8 mouse cellular contexts compared by ENCODE assay signal in the genomic region with DNA sequence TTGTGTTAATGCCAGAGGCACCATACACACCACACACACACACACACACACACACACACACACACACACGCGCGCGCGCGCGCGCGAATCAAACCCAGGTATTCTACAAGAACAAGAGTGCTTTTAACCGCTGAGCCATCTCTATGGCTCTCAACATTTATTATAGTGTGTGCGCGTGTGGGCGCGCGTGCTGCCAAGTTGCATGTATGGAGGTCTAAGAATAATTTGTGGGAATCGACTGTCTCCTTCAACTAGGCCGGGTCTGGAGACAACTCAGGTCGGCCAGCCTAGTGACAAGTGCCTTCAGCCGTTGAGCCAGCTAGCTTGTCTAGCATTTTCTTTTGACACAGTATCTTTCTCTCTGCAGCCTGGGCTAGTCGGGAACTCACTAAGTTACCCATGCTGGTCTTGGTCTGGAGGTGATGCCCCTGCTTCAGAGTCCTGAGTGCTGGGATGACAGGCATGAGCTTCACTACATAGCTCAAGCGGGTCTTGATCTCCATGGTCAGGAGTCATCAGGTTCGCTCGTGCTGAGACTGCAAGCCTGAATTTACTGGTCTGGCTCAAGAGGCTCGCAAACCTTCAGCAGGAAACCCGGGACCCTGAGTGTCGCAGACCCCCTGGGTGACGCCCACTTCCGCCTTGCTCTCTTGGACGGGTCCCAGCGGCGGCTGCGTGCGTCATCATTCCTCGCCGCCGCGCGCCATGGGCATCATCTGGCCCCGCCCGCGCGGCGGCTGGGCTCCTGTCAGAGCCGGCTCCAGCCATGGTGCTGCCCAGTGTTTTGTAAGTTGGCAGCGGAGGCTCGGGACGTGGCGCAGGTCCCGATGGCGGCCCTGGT. TPM values are rescaled to one million over a fixed set of nuclear protein-coding genes. Genes with fewer than 3 reads are reported as not detected.
DNase-seq lines count a peak whose midpoint lies in the region; ATAC-seq and TF ChIP-seq lines count a peak whose summit lies in the region.

TSS of gene Slc25a16 (plus strand) at position 709 of the 841 bp plus-strand sequence.

- 0 out of 4 replicates have a peak, but pooled peaks of 1 of the 2 experiments have one; percentile 18 for TF ChIP-seq EP300 in MEL (IDR thresholded peaks at IDR 0.05; ENCODE audit: low read depth in 1 of 2, low read length in 2 of 2)

- no peaks in the 10 kb centered on the region for H3K27me3 ChIP-seq in MEL (ENCODE audit: control insufficient read depth in 1 of 2, insufficient read depth in 2 of 2, low read length in 2 of 2)
- no peaks in the 10 kb centered on the region for H3K27me3 ChIP-seq in cerebellum, adult 2 months (ENCODE audit: control insufficient read depth, insufficient read depth, low read length)
- H3K27me3 ChIP-seq in forebrain, postnatal 0 days (ENCODE audit: insufficient read depth, low read length): no peaks in the 10 kb centered on the region
- no peaks in the 10 kb centered on the region for H3K27me3 ChIP-seq in lung, embryonic 15.5 days

- peak within 1 kb of the TSS; percentile 89 to 90 for H3K4me3 ChIP-seq in MEL (ENCODE audit: control insufficient read depth in 1 of 2, insufficient read depth in 1 of 2, low read depth in 2 of 2, low read length in 2 of 2)
- peak within 1 kb of the TSS; percentile 99 for H3K4me3 ChIP-seq in cerebellum, adult 2 months (replicated peaks; ENCODE audit: insufficient read depth, low read depth, low read length)
- peak within 1 kb of the TSS; percentile 98 for H3K4me3 ChIP-seq in forebrain, postnatal 0 days (ENCODE audit: low read depth, low read length)
- peak within 1 kb of the TSS; percentile 94 for H3K4me3 ChIP-seq in lung, embryonic 15.5 days

- no peak for TF ChIP-seq CTCF in MEL (IDR thresholded peaks at IDR 0.05 in 2 of 3, conservative IDR thresholded peaks at IDR 0.05 in 1 of 3; ENCODE audit: control insufficient read depth in 1 of 3, insufficient read depth in 1 of 3, low read depth in 2 of 3, low read length in 3 of 3, poor library complexity in 1 of 3, severe bottlenecking in 1 of 3)
- TF ChIP-seq CTCF in cerebellum, adult 2 months (IDR thresholded peaks at IDR 0.05; ENCODE audit: borderline replicate concordance, insufficient read depth, low read depth, low read length): no peak
- TF ChIP-seq CTCF in forebrain, postnatal 0 days (IDR thresholded peaks at IDR 0.05; ENCODE audit: low read depth): no peak

- peak; percentile 92 for DNase-seq in MEL (ENCODE audit: low read depth, low spot score)
- DNase-seq in cerebellum, adult 2 months: peak; percentile 93 to 94
- peak; percentile 97 for DNase-seq in forebrain, postnatal 0 days
- DNase-seq in heart, postnatal 4 days: peak; percentile 95
- DNase-seq in layer of hippocampus, adult 8-10 months (ENCODE audit: low spot score in 2 of 2): peak; percentile 84 to 92
- peak; percentile 82 for DNase-seq in ovary, adult 18-20 months (ENCODE audit: low spot score)
- peak; percentile 94 for DNase-seq in thymus, postnatal 0 days (ENCODE audit: low spot score)

- WGBS in cerebellum, adult 2 months: 4% methylated on average over 50 of the region's 50 CpGs
- 5% methylated on average over 50 of the region's 50 CpGs for WGBS in forebrain, postnatal 0 days
- WGBS in lung, embryonic 15.5 days: 4% methylated on average over 49 of the region's 50 CpGs

- peaks cover 0 to 11% of the 10 kb centered on the region in 2 experiments; a peak in 3 of 4 replicates for H3K4me1 ChIP-seq in MEL (ENCODE audit: control insufficient read depth in 1 of 2, insufficient read depth in 2 of 2, low read length in 2 of 2)
- H3K4me1 ChIP-seq in cerebellum, adult 2 months (ENCODE audit: control insufficient read depth, insufficient read depth, low read length): peaks cover 10% of the 10 kb centered on the region
- 0 out of 2 replicates have a peak, but pooled peaks cover 9% of the 10 kb centered on the region for H3K4me1 ChIP-seq in forebrain, postnatal 0 days (ENCODE audit: insufficient read depth)
- H3K4me1 ChIP-seq in lung, embryonic 15.5 days: peaks cover 14% of the 10 kb centered on the region

- H3K79me2 ChIP-seq in MEL (ENCODE audit: control insufficient read depth, insufficient read depth, low read length, poor library complexity): peaks cover 7% of the 10 kb centered on the region

- H3K36me3 ChIP-seq in MEL (ENCODE audit: control insufficient read depth in 1 of 2, insufficient read depth in 2 of 2, low read length in 2 of 2): peaks cover 0 to 5% of the 10 kb centered on the region in 2 experiments; a peak in 1 of 4 replicates
- H3K36me3 ChIP-seq in forebrain, postnatal 0 days (ENCODE audit: insufficient read depth): no peaks in the 10 kb centered on the region
- no peaks in the 10 kb centered on the region for H3K36me3 ChIP-seq in lung, embryonic 15.5 days

- H3K4me2 ChIP-seq in forebrain, postnatal 0 days (ENCODE audit: low read depth): peak within 1 kb of the TSS; percentile 78
- peak within 1 kb of the TSS; percentile 84 for H3K4me2 ChIP-seq in lung, embryonic 15.5 days

- ATAC-seq in forebrain, postnatal 0 days: peak; percentile 96
- peak; percentile 96 for ATAC-seq in lung, embryonic 15.5 days (ENCODE audit: borderline replicate concordance, extremely low read depth, low FRiP score, low TSS enrichment)

- no peak for TF ChIP-seq RAD21 in MEL (IDR thresholded peaks at IDR 0.05; ENCODE audit: low read depth, low read length)

- peak within 1 kb of the TSS; percentile 82 for H3K9ac ChIP-seq in MEL (ENCODE audit: control insufficient read depth, low read depth, low read length, poor library complexity, severe bottlenecking)
- H3K9ac ChIP-seq in forebrain, postnatal 0 days: peak within 1 kb of the TSS; percentile 83
- peak within 1 kb of the TSS; percentile 89 for H3K9ac ChIP-seq in lung, embryonic 15.5 days

- no peaks in the 10 kb centered on the region for H3K9me3 ChIP-seq in MEL (replicated peaks; ENCODE audit: insufficient read depth, low read length)
- H3K9me3 ChIP-seq in forebrain, postnatal 0 days (ENCODE audit: low read length): no peaks in the 10 kb centered on the region
- H3K9me3 ChIP-seq in lung, embryonic 15.5 days: no peaks in the 10 kb centered on the region

- TF ChIP-seq POLR2A in MEL (IDR thresholded peaks at IDR 0.05; ENCODE audit: control insufficient read depth in 1 of 2, insufficient read depth in 1 of 2, low read depth in 1 of 2, low read length in 2 of 2, poor library complexity in 1 of 2): peak; percentile 47 to 83; a peak in 3 of 4 replicates
- TF ChIP-seq POLR2A in cerebellum, adult 2 months (IDR thresholded peaks at IDR 0.05; ENCODE audit: borderline replicate concordance, insufficient read depth, low read length): peak; percentile 80; the same call in 1 of the 2 replicates

- peak within 1 kb of the TSS; percentile 54 for H3K27ac ChIP-seq in MEL (ENCODE audit: control insufficient read depth, low read depth, low read length)
- peak within 1 kb of the TSS; percentile 69 for H3K27ac ChIP-seq in cerebellum, adult 2 months (ENCODE audit: insufficient read depth, low read length)
- H3K27ac ChIP-seq in forebrain, postnatal 0 days (ENCODE audit: low read depth, low read length): peak within 1 kb of the TSS; percentile 89
- H3K27ac ChIP-seq in lung, embryonic 15.5 days: peak within 1 kb of the TSS; percentile 84

TF ChIP-seq in MEL, 35 proteins besides CTCF, POLR2A, EP300 and RAD21 (continues in another document):
- TF ChIP-seq ZKSCAN1 (IDR thresholded peaks at IDR 0.05; ENCODE audit: low read depth, low read length) (no peak), MAZ (IDR thresholded peaks at IDR 0.05; ENCODE audit: low read depth, low read length) (peak; percentile 81; the same call in 1 of the 2 replicates), UBTF (IDR thresholded peaks at IDR 0.05; ENCODE audit: borderline replicate concordance, insufficient read depth, low read depth, low read length) (no peak), MYB (IDR thresholded peaks at IDR 0.05; ENCODE audit: low read depth, low read length) (no peak), E2F4 (IDR thresholded peaks at IDR 0.05; ENCODE audit: borderline replicate concordance, low read depth, low read length) (peak; percentile 73; the same call in 1 of the 2 replicates), MYC (IDR thresholded peaks at IDR 0.05; ENCODE audit: low read depth, low read length) (0 out of 2 replicates have a peak, but pooled peaks have one; percentile 15), CHD1 (IDR thresholded peaks at IDR 0.05; ENCODE audit: low read depth, low read length) (no peak), KAT2A (conservative IDR thresholded peaks at IDR 0.05; ENCODE audit: low read depth, low read length) (no peak; the same call in none of the 2 replicates), JUND (IDR thresholded peaks at IDR 0.05; ENCODE audit: low read depth, low read length) (no peak), MAX (IDR thresholded peaks at IDR 0.05; ENCODE audit: low read length) (no peak), TCF12 (IDR thresholded peaks at IDR 0.05; ENCODE audit: low read depth, low read length) (peak; percentile 47; the same call in 1 of the 2 replicates), GATA1 (IDR thresholded peaks at IDR 0.05; ENCODE audit: low read depth, low read length) (no peak), BHLHE40 (IDR thresholded peaks at IDR 0.05; ENCODE audit: borderline replicate concordance, low read depth, low read length) (no peak), ELF1 (IDR thresholded peaks at IDR 0.05; ENCODE audit: low read depth, low read length) (peak; percentile 96), MEF2A (IDR thresholded peaks at IDR 0.05; ENCODE audit: extremely low read depth, insufficient replicate concordance, low read depth, low read length, poor library complexity, severe bottlenecking) (no peak), SMC3 (IDR thresholded peaks at IDR 0.05; ENCODE audit: low read depth, low read length) (no peak), TAL1 (IDR thresholded peaks at IDR 0.05; ENCODE audit: low read length) (no peak), MXI1 (IDR thresholded peaks at IDR 0.05; ENCODE audit: low read depth, low read length) (peak; percentile 84), RCOR1 (IDR thresholded peaks at IDR 0.05; ENCODE audit: low read depth, low read length) (no peak), HCFC1 (IDR thresholded peaks at IDR 0.05; ENCODE audit: low read depth, low read length) (peak; percentile 89)

RNA-seq across cellular contexts. Expression of gene Slc25a16, which starts in this region (rescaled TPM):
- 7.7 and 8.3 TPM in 2 replicates for total RNA-seq in MEL (2012; rRNA removed)
- 10 to 100 TPM in 1 of 2 experiments, not detected in 1; 12.1 TPM for polyA plus RNA-seq in MEL (2012; ENCODE audit: insufficient read depth in 1 of 2, insufficient read length in 2 of 2, low read depth in 1 of 2, low replicate concordance in 2 of 2, missing spikeins in 1 of 2)
- polyA plus RNA-seq in cerebellum, adult 2 months (2012; rRNA removed): 27.0 and 28.4 TPM in 2 replicates
- 23.1 and 25.1 TPM in 2 replicates for total RNA-seq in forebrain, postnatal 0 days (2014; rRNA removed)
- 10.4 and 15.1 TPM in 2 replicates for polyA plus RNA-seq in forebrain, postnatal 0 days (2015; fragmentation: Nextera tagmentation; extraction: Ambion mirVana)
- 10 to 100 TPM; 24.6 to 26.9 TPM for total RNA-seq in heart, postnatal 4 days (2021)
- total RNA-seq in layer of hippocampus, adult 8-10 months (2022): 10 to 100 TPM; 36.4 to 40.7 (median 38.9) TPM
- 14.8 and 15.7 TPM in 2 replicates for polyA plus RNA-seq in lung, embryonic 15.5 days (2015; fragmentation: Nextera tagmentation; extraction: Ambion mirVana)
- polyA plus RNA-seq in thymus, postnatal 0 days (2015; fragmentation: Nextera tagmentation; extraction: Ambion mirVana): 13.7 and 16.5 TPM in 2 replicates

Comparison
In these comparisons a context has a peak if more than half of its experiments do, and no peak if none do; other contexts are left out.
1. Peak in every context shown above with its lines: DNase-seq, ATAC-seq, H3K4me3 ChIP-seq and H3K27ac ChIP-seq.